Mouse (Mus musculus) megakaryocyte progenitor cell, adult 5-6 weeks (primary cell): ENCODE measurements around the gene Nelfe. TPM values are rescaled to one million over a fixed set of nuclear protein-coding genes. Genes with fewer than 3 reads are reported as not detected.

Experiments used
- ATAC-seq: replicated peaks from 2 replicates; pipeline ENCODE4 v1.8.0; 2016; ENCODE audit warnings: mild to moderate bottlenecking, moderate TSS enrichment, inconsistent platforms; ENCODE audit not compliant: poor library complexity
- total RNA-seq, 2 experiments: library from RNA; stranded (forward) in 1 of 2; stranded (reverse) in 1 of 2; fragments of 157-497, 149-512 nt in 1 of 2; fragments of 200-1000 nt in 1 of 2; gene quantifications; 2 replicates each; pipeline versions ENCODE4 v1.2.3 to v1.2.4; 2015 to 2017

The Nelfe gene
- total RNA-seq, 2 experiments from 2014 or later, result 40.8 to 65.8 TPM

DNA sequence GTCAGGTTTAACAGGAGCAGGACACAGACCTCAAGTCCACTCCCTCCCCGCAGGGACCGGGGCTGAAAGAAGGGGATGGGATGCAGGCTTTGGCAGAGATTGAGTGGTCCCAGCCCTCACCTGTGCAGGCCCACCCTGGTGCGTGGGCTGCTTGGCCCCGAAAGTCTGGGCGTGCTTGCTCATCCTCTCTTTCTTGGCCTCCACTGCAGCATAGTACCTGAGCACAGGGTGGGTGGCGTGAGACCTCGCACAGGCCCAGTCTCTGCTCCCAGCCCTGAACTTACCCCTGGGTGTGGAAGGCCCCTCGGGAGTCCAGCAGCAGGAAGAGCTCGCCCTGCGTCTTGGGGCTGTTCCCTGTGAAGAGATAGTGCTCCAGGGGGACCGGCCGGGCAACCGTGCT, 5.3 kb upstream of the Nelfe start:
- no peak for ATAC-seq

GRCm38 (mm10) chr17:34847192-34847591, 3.0 kb upstream of the Nelfe start:
- no peak for ATAC-seq

DNA sequence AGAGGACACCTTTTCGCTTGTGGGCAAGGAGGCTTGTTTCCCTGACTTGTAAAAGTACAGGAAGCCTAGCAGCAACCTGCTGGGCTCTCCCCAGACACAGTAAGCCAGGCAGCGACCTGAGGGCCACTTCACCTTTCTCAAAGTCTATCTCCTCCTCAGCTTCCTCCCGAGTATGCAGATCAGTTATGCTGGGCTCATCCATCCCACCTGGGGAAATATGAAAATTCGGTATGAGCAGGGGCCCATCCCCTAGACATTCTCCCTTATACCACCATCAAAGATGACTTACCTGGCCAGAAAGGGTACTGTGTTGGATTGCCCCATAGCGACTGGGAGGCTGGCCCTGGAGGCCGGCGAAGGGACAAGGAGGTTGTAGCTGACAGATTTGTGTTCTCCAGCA, 2.6 kb upstream of the Nelfe start:
- ATAC-seq, result no peak

DNA sequence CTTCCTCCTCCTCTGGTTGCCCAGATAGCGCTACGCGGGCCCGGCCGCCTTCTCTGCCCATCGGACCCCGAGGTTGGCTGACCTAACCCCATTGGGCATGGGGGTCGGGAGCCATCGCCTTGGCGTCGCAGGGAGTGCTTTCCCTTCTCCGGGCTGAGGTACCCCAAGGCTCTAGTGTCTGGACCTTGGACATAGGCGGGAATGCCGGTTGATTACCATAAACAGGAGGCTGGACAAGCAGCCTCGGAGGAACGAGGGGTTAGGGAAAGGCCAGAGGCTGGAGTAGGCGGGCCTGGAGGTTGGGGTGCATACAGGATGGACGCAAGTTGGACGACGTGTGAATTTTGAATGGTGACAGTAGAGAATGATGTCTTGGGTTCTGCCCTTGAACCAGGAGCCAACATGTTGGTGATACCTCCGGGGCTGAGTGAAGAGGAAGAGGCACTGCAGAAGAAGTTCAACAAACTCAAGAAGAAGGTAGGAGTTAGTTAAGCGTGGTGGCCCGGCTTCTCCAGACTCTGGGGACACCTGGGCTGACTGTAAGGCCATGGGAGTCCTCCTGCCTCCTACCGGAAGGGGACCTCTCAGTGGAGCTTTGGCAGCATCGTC, 430 bp downstream of the Nelfe start:
- ATAC-seq, result peak; percentile 10; the same call in 1 of the 2 replicates

- no peak for ATAC-seq
Measured at GRCm38 (mm10) chr17:34853511-34853910, 3.3 kb downstream of the Nelfe start.

- ATAC-seq, result no peak
Measured at GRCm38 (mm10) chr17:34854761-34855160, 4.6 kb downstream of the Nelfe start.

DNA sequence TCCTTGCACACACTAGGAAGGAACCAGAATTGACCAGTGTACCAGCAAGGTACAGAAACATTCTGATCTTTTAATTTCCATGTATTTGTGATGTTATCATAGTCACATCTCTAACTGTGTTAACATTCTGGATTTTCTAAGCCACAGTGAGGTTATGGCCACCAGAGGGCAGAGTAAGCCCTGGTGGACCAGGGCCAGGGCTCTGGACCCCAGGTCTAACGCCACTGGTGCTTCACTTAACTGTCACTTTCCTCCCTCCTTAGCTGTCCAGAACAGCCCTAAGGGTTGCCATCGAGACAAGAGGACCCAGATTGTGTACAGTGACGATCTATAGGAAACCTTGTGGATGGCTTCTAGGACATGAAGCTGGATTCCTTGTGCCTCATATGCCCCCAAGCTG, 5.6 kb downstream of the Nelfe start:
- ATAC-seq, result peak; percentile 67

GRCm38 (mm10) chr17:34858670-34859069, 8.5 kb downstream of the Nelfe start:
- ATAC-seq, result peak; percentile 53

- ATAC-seq, result no peak
Measured at GRCm38 (mm10) chr17:34860514-34860913, 10.3 kb downstream of the Nelfe start.

DNA sequence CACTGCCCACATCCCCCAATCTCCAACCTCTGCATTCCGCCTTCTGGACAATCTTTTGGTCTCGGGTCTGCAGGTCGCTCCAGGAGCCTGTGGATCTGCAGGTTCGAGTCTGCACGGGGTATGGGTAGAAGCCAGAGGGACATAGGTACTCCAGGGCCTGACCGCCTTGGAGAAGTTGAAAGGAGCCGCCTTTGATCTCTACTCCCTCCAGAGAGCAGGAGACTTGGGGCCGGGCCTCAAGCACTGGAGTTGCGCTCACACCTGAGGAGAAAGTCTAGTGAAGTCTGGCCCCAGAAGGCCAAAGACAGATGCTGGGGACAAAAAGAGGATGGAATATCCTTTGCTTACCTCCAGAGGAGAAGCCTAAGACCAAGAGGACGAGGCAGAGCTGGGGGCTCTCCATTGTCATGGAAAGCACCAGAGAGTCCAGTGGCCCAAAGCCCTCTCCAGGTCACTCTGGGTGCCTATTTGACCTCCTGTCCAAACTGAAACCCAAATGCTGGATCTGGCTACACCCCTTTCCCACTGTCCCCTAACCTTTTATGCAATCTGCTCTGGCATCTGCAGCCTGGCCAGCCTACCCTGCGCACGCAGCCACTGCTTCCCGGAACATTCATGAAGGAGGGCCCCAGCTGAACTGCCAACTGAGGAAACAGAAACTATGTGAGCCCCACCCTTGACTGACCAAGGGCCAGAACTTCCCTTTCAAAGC, 11.7 kb downstream of the Nelfe start:
- ATAC-seq, result no peak

- no peak for ATAC-seq
Measured at GRCm38 (mm10) chr17:34862416-34863081, 12.4 kb downstream of the Nelfe start, which contains the start of gene Cfb. Gene Cfb (minus strand): TSS chr17:34862518.

DNA sequence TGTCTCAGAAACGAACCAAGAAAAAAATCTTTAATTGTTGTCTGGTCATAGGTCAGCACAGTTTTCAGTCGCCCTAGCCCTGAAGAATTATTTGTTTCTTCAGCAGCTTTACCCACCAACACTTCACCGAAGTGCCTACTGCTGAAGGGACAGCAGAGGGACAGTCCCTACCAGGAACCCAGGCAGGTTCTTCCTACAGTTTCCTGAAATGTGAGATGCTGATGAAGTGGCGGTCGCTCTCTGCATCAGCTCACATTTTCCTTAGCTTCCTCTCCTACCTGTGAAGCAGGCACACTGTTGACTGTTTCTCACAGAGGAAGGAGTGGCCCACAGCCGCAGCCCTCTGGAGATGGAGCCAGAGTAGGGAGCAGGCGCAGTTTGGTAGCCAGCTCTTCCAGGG, 15.8 kb downstream of the Nelfe start:
- ATAC-seq, result no peak

GRCm38 (mm10) chr17:34874321-34874720, 24.1 kb downstream of the Nelfe start:
- ATAC-seq, result no peak

DNA sequence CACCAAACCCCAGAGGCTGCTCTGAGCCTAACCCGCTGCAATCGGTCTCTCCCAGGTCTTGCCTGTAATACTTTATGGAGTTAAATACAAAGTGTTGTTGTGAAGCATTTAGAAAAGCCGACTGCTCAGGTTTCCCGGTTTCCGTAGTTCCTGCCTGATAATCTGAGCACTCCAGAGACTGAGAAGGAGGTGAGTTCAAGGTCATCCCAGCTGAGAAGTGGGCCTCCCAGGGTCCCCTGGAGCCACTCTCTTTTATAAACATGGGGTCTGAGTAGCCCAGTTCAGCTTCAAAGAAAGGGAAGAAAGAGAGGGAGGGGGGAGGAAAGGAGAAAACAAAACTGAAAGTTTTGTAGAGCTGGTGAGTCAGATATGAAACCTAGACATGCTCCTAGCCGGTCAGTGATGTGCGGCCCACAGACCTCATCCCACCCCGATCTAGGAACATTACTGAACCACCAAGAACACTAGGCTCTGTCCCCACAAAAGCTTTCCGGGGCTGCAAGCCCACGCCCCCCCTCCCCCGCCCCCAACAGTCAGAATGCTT, 29.2 kb downstream of the Nelfe start, which contains the start of gene Zbtb12:
Gene Zbtb12, plus strand, starts transcription at position 148 of the 544 bp plus-strand sequence.
- peak; percentile 42; the same call in 1 of the 2 replicates for ATAC-seq

DNA sequence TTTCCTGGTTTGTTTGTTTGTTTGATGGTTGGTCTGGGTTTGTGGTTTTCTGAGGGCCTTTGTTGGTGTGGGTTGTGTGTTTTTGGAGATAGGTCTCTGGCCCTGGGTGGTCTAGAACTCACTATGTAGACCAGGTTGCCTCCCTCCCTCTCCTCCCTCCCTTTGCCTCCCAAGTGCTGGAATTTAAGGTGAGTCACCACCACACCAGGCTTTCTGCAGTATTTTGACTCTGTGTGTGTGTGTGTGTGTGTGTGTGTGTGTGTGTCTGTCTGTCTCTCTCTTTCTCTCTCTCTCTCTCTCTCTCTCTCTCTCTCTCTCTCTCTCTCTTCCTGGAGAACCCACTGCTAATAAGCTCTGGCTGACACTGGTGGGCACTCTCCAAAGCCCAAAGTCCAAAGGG, 31.0 kb downstream of the Nelfe start:
- ATAC-seq, result no peak

DNA sequence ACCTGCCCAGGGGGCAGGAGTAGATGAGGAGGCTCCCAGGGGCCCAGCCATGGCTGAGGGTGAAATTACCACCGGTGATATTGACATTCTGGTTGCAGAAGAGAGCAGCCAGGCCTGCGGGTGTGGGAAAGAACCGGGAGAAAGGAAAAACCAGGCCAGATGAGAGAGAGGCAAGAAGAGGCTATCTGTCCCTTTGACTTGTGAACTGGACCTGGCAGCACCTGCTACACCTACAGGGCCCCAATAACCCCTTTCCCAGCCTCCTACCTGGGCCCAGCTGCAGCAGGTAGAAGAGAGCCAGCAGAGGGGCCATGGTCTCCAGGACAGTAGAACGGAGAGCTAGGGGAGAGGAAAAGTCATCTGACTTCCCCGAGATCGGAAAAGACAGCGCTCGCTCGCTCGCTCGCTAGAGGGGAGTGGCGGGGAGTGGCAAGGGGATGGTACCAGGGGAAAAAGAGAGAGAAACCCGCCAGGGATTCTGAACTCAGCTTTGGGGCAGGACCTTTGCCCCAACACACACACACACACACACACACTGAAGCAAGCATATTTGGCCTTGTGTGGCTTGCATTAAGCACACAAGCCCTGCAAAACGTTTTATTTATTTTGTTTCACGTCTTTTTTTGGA, 31.6 kb downstream of the Nelfe start, which contains the start of gene Gm20547:
Gene Gm20547, minus strand, starts transcription at position 360 of the 628 bp plus-strand sequence.
- no peak for ATAC-seq

GRCm38 (mm10) chr17:34883332-34883731, 33.1 kb downstream of the Nelfe start:
- ATAC-seq, result peak; percentile 68

DNA sequence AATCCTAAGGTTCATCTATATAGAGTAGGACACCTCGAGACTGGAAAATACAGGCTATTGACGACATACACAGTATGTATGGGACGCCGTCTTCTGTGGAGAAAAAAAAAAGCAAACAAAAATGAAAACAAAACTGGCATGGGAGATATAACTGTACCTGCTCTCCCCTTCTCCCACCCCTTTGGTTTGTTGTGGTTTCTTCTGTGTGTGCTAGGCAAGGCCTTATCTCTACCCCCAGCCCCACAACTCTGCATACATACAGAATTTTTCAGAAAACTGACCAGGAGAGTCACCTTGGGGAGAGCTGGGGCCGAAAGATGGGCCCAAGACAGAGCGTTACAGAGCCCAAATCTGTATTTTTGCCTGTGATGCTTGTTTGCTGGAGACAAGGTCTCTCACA, 34.5 kb downstream of the Nelfe start:
- ATAC-seq, result peak; percentile 60

DNA sequence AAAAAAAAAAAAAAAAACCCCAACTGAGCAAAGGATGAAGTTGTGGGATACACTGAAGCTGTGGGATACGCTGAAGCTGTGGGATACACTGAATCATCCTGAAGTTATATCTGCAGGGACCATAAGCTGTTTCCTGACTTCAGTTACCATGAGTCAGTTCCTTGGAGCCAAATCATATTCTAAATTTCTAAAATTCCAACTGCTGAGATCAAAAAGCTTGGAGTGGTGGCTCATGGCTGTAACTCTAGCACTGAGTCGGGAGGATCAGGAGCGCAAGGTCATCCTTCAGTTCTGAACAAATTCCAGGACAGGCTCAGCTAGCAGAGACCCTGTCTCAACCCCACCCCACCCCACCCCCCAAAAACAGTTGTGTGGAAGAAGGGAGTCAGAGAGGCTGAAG, 35.4 kb downstream of the Nelfe start:
- ATAC-seq, result no peak

DNA sequence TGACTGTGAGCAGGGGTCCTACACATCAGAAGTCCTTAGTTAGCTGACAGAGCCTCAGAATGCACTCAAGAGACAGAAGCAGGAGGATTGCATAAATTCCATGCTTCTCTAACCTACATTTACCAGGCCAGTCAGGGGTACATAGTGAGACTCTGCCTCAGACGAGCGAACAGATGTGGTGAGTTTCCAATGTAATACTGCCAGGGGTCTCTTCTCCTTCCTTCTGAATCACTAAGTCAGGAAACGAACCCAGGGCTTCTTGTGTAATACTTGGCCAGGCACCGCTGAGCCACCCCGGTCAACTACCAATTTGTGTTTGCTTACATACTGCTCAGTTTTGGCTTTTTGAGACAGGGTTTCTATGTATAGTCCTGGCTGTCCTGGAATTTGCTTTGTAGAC, 37.8 kb downstream of the Nelfe start:
- ATAC-seq, result peak; percentile 35; the same call in 1 of the 2 replicates
